Mouse (Mus musculus) spleen, adult 2 months (tissue): ENCODE measurements around the gene Gm13271. TPM values are rescaled to one million over a fixed set of nuclear protein-coding genes. Genes with fewer than 3 reads are reported as not detected.
"Not testable (repeated sequence)": the region's sequence is repeated elsewhere in the genome, so short reads cannot be mapped to it uniquely, and the experiment has no call there.

Source experiments
- DNase-seq, 2 experiments: peaks; one replicate each; pipeline versions ENCODE4 v3.0.0 to v3.0.0-alpha.2; 2012 to 2021; ENCODE audit warnings: low spot score in 2 of 2, low read depth in 1 of 2
- H3K27ac ChIP-seq: fragments of 200-500 bp; 2 replicates; pipeline ENCODE4 v1.5.1; 2012; ENCODE audit warnings: low read length, inconsistent platforms; ENCODE audit not compliant: insufficient read depth
- H3K27me3 ChIP-seq: fragments of 200-500 bp; 2 replicates; pipeline ENCODE4 v1.6.1; 2012; ENCODE audit warnings: mild to moderate bottlenecking, moderate library complexity, low read length, inconsistent platforms; ENCODE audit not compliant: control insufficient read depth, insufficient read depth
- H3K36me3 ChIP-seq: fragments of 200-500 bp; 2 replicates; pipeline ENCODE4 v1.6.1; 2012; ENCODE audit warnings: mild to moderate bottlenecking, low read length, inconsistent platforms; ENCODE audit not compliant: control insufficient read depth, insufficient read depth
- H3K4me1 ChIP-seq: fragments of 200-500 bp; 2 replicates; pipeline ENCODE4 v1.6.1; 2011; ENCODE audit warnings: inconsistent platforms; ENCODE audit not compliant: control insufficient read depth, insufficient read depth, insufficient read length
- H3K4me3 ChIP-seq: fragments of 200-500 bp; 2 replicates; pipeline ENCODE4 v1.5.1; 2011; ENCODE audit warnings: mild to moderate bottlenecking, inconsistent platforms; ENCODE audit not compliant: insufficient read depth, insufficient read length; ENCODE audit errors: extremely low read depth
- WGBS: fragments of 180-500 bp; shearing (Covaris S2); methylation state at CpG from one replicate; pipeline ENCODE4 v1.1.7; 2018; 5-methylcytosine and 5-hydroxymethylcytosine counted together
- polyA plus RNA-seq: library from polyadenylated mRNA; depleted of rRNA; stranded (reverse); fragments of >200 nt; gene quantifications from 2 replicates; pipeline ENCODE4 v1.2.3, GENCODE M21; 2012

Gene Gm13271
- polyA plus RNA-seq, 1 experiment = not detected

- not testable (repeated sequence) for H3K4me3 ChIP-seq, H3K27me3 ChIP-seq, H3K36me3 ChIP-seq, H3K4me1 ChIP-seq, H3K27ac ChIP-seq, DNase-seq
- WGBS = 60% methylated on average over 9 of the region's 9 CpGs
Measured at GRCm38 (mm10) chr4:88762341-88762740, 7.7 kb downstream of the Gm13271 start.

- not testable (repeated sequence) for H3K4me1 ChIP-seq, H3K36me3 ChIP-seq, H3K27me3 ChIP-seq, H3K27ac ChIP-seq
- peak in 1 of 2 experiments; percentile 32 for DNase-seq
- WGBS = 2% methylated on average over 32 of the region's 42 CpGs
- H3K4me3 ChIP-seq = peak overlapping the region; percentile 51
Measured at GRCm38 (mm10) chr4:88763384-88764018, 8.8 kb downstream of the Gm13271 start.

- WGBS = no CpG with 5 or more reads among the region's 32 CpGs
- not testable (repeated sequence) for DNase-seq
Measured at GRCm38 (mm10) chr4:88773534-88773933, 18.9 kb downstream of the Gm13271 start, which contains the start of gene Gm13290. Gm13290 (plus strand) TSS chr4:88773834.

GRCm38 (mm10) chr4:88776622-88777021 lies 22.0 kb downstream of the Gm13271 start, which contains the start of gene Gm13289:
Gm13289 (plus strand) TSS chr4:88776922.
- DNase-seq, H3K4me3 ChIP-seq, H3K27me3 ChIP-seq, H3K27ac ChIP-seq, H3K36me3 ChIP-seq, H3K4me1 ChIP-seq: not testable (repeated sequence)
- no CpG with 5 or more reads among the region's 29 CpGs for WGBS

More at GRCm38 (mm10) chr4:88773534-88773933, 18.9 kb downstream of the Gm13271 start, which contains the start of gene Gm13290:
- H3K4me1 ChIP-seq, H3K27ac ChIP-seq, H3K36me3 ChIP-seq, H3K4me3 ChIP-seq, H3K27me3 ChIP-seq: not testable (repeated sequence)

GRCm38 (mm10) chr4:88779550-88779949 lies 24.9 kb downstream of the Gm13271 start, which contains the start of gene Gm13272:
Gm13272 (plus strand) TSS chr4:88779850.
- not testable (repeated sequence) for H3K4me3 ChIP-seq, H3K27ac ChIP-seq, H3K36me3 ChIP-seq, H3K4me1 ChIP-seq, H3K27me3 ChIP-seq, DNase-seq
- no CpG with 5 or more reads among the region's 29 CpGs for WGBS

GRCm38 (mm10) chr4:88780320-88780719 lies 25.7 kb downstream of the Gm13271 start:
- not testable (repeated sequence) for H3K27me3 ChIP-seq, DNase-seq, H3K36me3 ChIP-seq, H3K4me1 ChIP-seq, H3K4me3 ChIP-seq, H3K27ac ChIP-seq
- 69% methylated on average over 16 of the region's 18 CpGs for WGBS

- not testable (repeated sequence) for H3K36me3 ChIP-seq, H3K4me1 ChIP-seq, DNase-seq, H3K27me3 ChIP-seq
- 2% methylated on average over 5 of the region's 7 CpGs for WGBS
- Histone ChIP-seq H3K4me3 (peak within 1 kb of the TSS; percentile 39; the same call in 1 of the 2 replicates), H3K27ac (0 out of 2 replicates have a peak within 1 kb of the TSS, but pooled peaks have one; percentile 22)
Measured at GRCm38 (mm10) chr4:88781831-88782230, 27.2 kb downstream of the Gm13271 start, which contains the start of gene Ifnz. Ifnz (plus strand) TSS chr4:88782131.

- not testable (repeated sequence) for H3K4me1 ChIP-seq
- peak overlapping the region; percentile 39; the same call in 1 of the 2 replicates for H3K4me3 ChIP-seq
- 0% methylated on average over 3 of the region's 31 CpGs for WGBS
Measured at GRCm38 (mm10) chr4:88782335-88782734, 27.7 kb downstream of the Gm13271 start.

GRCm38 (mm10) chr4:88785409-88785808 lies 30.7 kb downstream of the Gm13271 start, which contains the start of gene Gm13276:
Gm13276 (plus strand) TSS chr4:88785709.
- not testable (repeated sequence) for DNase-seq, H3K36me3 ChIP-seq, H3K4me3 ChIP-seq, H3K27ac ChIP-seq, H3K4me1 ChIP-seq, H3K27me3 ChIP-seq
- no CpG with 5 or more reads among the region's 27 CpGs for WGBS

More at GRCm38 (mm10) chr4:88782335-88782734, 27.7 kb downstream of the Gm13271 start:
- not testable (repeated sequence) for H3K27me3 ChIP-seq, H3K36me3 ChIP-seq, DNase-seq
- H3K27ac ChIP-seq = 0 out of 2 replicates have a peak overlapping the region, but pooled peaks have one; percentile 22
